8 mouse cellular contexts compared by ENCODE assay signal in genomic region chr17:35697759-35698500, GRCm38 (mm10). TPM values are rescaled to one million over a fixed set of nuclear protein-coding genes. Genes with fewer than 3 reads are reported as not detected.
DNase-seq lines count a peak whose midpoint lies in the region; ATAC-seq and TF ChIP-seq lines count a peak whose summit lies in the region.

No protein-coding gene starts in this region.

- H3K27ac ChIP-seq in embryonic facial prominence, embryonic 10.5 days (replicated peaks): peak overlapping the region; percentile 87
- peak overlapping the region; percentile 89 for H3K27ac ChIP-seq in left cerebral cortex, adult 2 months
- peak overlapping the region; percentile 97 for H3K27ac ChIP-seq in neural tube, embryonic 12.5 days

- peaks cover 28% of the 10 kb centered on the region for H3K36me3 ChIP-seq in embryonic facial prominence, embryonic 10.5 days (replicated peaks)
- H3K36me3 ChIP-seq in neural tube, embryonic 12.5 days: peaks cover 25% of the 10 kb centered on the region

- ATAC-seq in Patski: peak; percentile 64
- peak; percentile 71 for ATAC-seq in neural tube, embryonic 12.5 days (ENCODE audit: low FRiP score, low read depth)

- CTCF ChIA-PET in Patski (lab: Charles Lee): interaction anchor here (1.0 to 1.8 kb wide), 8 partner anchors 16 to 107 kb away, joined by 3 to 7 read pairs (median 4); no protein-coding TSS in a partner anchor

- H3K4me3 ChIP-seq in embryonic facial prominence, embryonic 10.5 days: peak overlapping the region; percentile 54
- H3K4me3 ChIP-seq in left cerebral cortex, adult 2 months: peak overlapping the region; percentile 48
- H3K4me3 ChIP-seq in neural tube, embryonic 12.5 days: peak overlapping the region; percentile 36

- peak overlapping the region; percentile 61 for H3K9ac ChIP-seq in neural tube, embryonic 12.5 days

- peak overlapping the region; percentile 88 for H3K4me2 ChIP-seq in neural tube, embryonic 12.5 days (replicated peaks)

- H3K9me3 ChIP-seq in embryonic facial prominence, embryonic 10.5 days: peaks cover 7% of the 10 kb centered on the region
- no peaks in the 10 kb centered on the region for H3K9me3 ChIP-seq in neural tube, embryonic 12.5 days

- intact Hi-C loops in left cerebral cortex, adult 2 months (cut with DNase I): no loop called here

- 3% methylated on average over 16 of the region's 16 CpGs for WGBS in embryonic facial prominence, embryonic 10.5 days
- 4% methylated on average over 16 of the region's 16 CpGs for whole genome bisulfite sequencing in neural tube, embryonic 12.5 days

- POLR2A ChIA-PET in Patski (lab: Charles Lee): interaction anchor here (0.7 to 1.6 kb wide), 7 partner anchors 9 to 124 kb away, joined by 3 to 4 read pairs (median 3); partner anchors contain the start of gene Ier3

- no peaks in the 10 kb centered on the region for H3K27me3 ChIP-seq in Patski
- peaks cover 64% of the 10 kb centered on the region for H3K27me3 ChIP-seq in embryonic facial prominence, embryonic 10.5 days (replicated peaks; ENCODE audit: low read depth, poor library complexity, severe bottlenecking)
- H3K27me3 ChIP-seq in neural tube, embryonic 12.5 days (replicated peaks): no peaks in the 10 kb centered on the region

- peak; percentile 53 to 75 for DNase-seq in frontal cortex, adult 2 months (ENCODE audit: extremely low spot score in 1 of 2, low spot score in 1 of 2)
- no peak for DNase-seq in frontal cortex, postnatal 10 days (ENCODE audit: low spot score in 2 of 2)
- peak; percentile 93 for DNase-seq in Patski (ENCODE audit: low read depth, low spot score)
- DNase-seq in embryonic facial prominence, embryonic 10.5 days (ENCODE audit: low spot score): peak; percentile 74
- peak; percentile 48 for DNase-seq in heart, postnatal 4 days
- DNase-seq in left cerebral cortex, adult 2 months (ENCODE audit: extremely low spot score in 1 of 2, low spot score in 2 of 2): peak; percentile 38 to 64
- DNase-seq in thymus, postnatal 14 days: no peak

- H3K4me1 ChIP-seq in embryonic facial prominence, embryonic 10.5 days: peaks cover 59% of the 10 kb centered on the region
- H3K4me1 ChIP-seq in neural tube, embryonic 12.5 days: peaks cover 46% of the 10 kb centered on the region

- TF ChIP-seq CTCF in Patski (IDR thresholded peaks at IDR 0.05): no peak
- TF ChIP-seq CTCF in left cerebral cortex, adult 2 months (IDR thresholded peaks at IDR 0.05): no peak

- in situ Hi-C loops in Patski (cut with MboI; ENCODE audit: low pct_unique_long_range_greater_than_20kb): no loop called here

RNA-seq across cellular contexts. Expression of gene Ddr1, which starts 6.5 kb away (rescaled TPM):
- 46.6 and 46.8 TPM in 2 replicates for polyA plus RNA-seq in frontal cortex, adult 2 months (2012; rRNA removed)
- polyA plus RNA-seq in Patski (2021): 230 TPM
- 49.1 and 65.3 TPM in 2 replicates for polyA plus RNA-seq in embryonic facial prominence, embryonic 10.5 days (2016; fragmentation: Nextera tagmentation; extraction: Ambion mirVana)
- total RNA-seq in heart, postnatal 4 days (2021): 100 to 1,000 TPM; 107 to 113 TPM
- 10 to 100 TPM; 47.2 to 47.8 TPM for total RNA-seq in left cerebral cortex, adult 2 months (2021)
- 170 and 172 TPM in 2 replicates for polyA plus RNA-seq in neural tube, embryonic 12.5 days (2016; fragmentation: Nextera tagmentation; extraction: Ambion mirVana)

RNA-seq across cellular contexts. Expression of gene Gtf2h4, which starts 24.4 kb away (rescaled TPM):
- polyA plus RNA-seq in frontal cortex, adult 2 months (2012; rRNA removed): 26.2 and 26.6 TPM in 2 replicates
- 30.5 TPM for polyA plus RNA-seq in Patski (2021)
- polyA plus RNA-seq in embryonic facial prominence, embryonic 10.5 days (2016; fragmentation: Nextera tagmentation; extraction: Ambion mirVana): 57.6 and 61.4 TPM in 2 replicates
- 10 to 100 TPM; 19.4 to 20.9 TPM for total RNA-seq in heart, postnatal 4 days (2021)
- total RNA-seq in left cerebral cortex, adult 2 months (2021): 10 to 100 TPM; 34.5 to 35.9 TPM
- 35.8 and 36.9 TPM in 2 replicates for polyA plus RNA-seq in neural tube, embryonic 12.5 days (2016; fragmentation: Nextera tagmentation; extraction: Ambion mirVana)

RNA-seq across cellular contexts. Expression of gene Vars2, which starts 30.5 kb away (rescaled TPM):
- polyA plus RNA-seq in frontal cortex, adult 2 months (2012; rRNA removed): 34.1 and 36.7 TPM in 2 replicates
- 34.4 TPM for polyA plus RNA-seq in Patski (2021)
- polyA plus RNA-seq in embryonic facial prominence, embryonic 10.5 days (2016; fragmentation: Nextera tagmentation; extraction: Ambion mirVana): 19.9 and 22.0 TPM in 2 replicates
- total RNA-seq in heart, postnatal 4 days (2021): 10 to 100 TPM; 29.0 to 29.2 TPM
- 10 to 100 TPM; 33.2 to 42.6 TPM for total RNA-seq in left cerebral cortex, adult 2 months (2021)
- 14.9 and 15.2 TPM in 2 replicates for polyA plus RNA-seq in neural tube, embryonic 12.5 days (2016; fragmentation: Nextera tagmentation; extraction: Ambion mirVana)

RNA-seq across cellular contexts. Expression of gene Mucl3, which starts 54.4 kb away (rescaled TPM):
- 0.08 TPM in 1 of 2 replicates, not detected in the other for polyA plus RNA-seq in frontal cortex, adult 2 months (2012; rRNA removed)
- polyA plus RNA-seq in Patski (2021): not detected
- polyA plus RNA-seq in embryonic facial prominence, embryonic 10.5 days (2016; fragmentation: Nextera tagmentation; extraction: Ambion mirVana): 0.20 and 0.24 TPM in 2 replicates
- total RNA-seq in heart, postnatal 4 days (2021): not detected
- not detected for total RNA-seq in left cerebral cortex, adult 2 months (2021)
- 0.10 TPM in 1 of 2 replicates, not detected in the other for polyA plus RNA-seq in neural tube, embryonic 12.5 days (2016; fragmentation: Nextera tagmentation; extraction: Ambion mirVana)

Comparison
In these comparisons a context has a peak if more than half of its experiments do, and no peak if none do; other contexts are left out.
1. DNase-seq: peak in frontal cortex, adult 2 months (2 of 2), Patski (single experiment), embryonic facial prominence, embryonic 10.5 days (single experiment), heart, postnatal 4 days (single experiment) and left cerebral cortex, adult 2 months (2 of 2); none in frontal cortex, postnatal 10 days (0 of 2) and thymus, postnatal 14 days (single experiment).
2. Peak in every context shown above with its lines, with median percentiles within 50 percentile points of each other: H3K27ac ChIP-seq and H3K4me3 ChIP-seq.